Comparison of ENCODE assay signal across 34 mouse cellular contexts in genomic region chrX:37754385-37754784, GRCm38 (mm10). TPM values are rescaled to one million over a fixed set of nuclear protein-coding genes. Genes with fewer than 3 reads are reported as not detected.
DNase-seq lines count a peak whose midpoint lies in the region; ATAC-seq and TF ChIP-seq lines count a peak whose summit lies in the region.
"Had no signal": no experiment of that assay in that cellular context is flagged by ENCODE, and none has a peak within 500 bp of the region (broad histone marks: within the 10 kb centered on the region; RNA-seq: fewer than 3 reads in every experiment).

No protein-coding gene starts in this region.

- no peak for TF ChIP-seq EP300 in lung, postnatal 0 days (IDR thresholded peaks at IDR 0.05)

- H3K9ac ChIP-seq in lung, postnatal 0 days (replicated peaks; ENCODE audit: low read depth): no peak overlapping the region
- H3K9ac ChIP-seq: embryonic facial prominence, embryonic 12.5 days; heart, embryonic 15.5 days; intestine, embryonic 15.5 days; limb, embryonic 15.5 days; liver, embryonic 14.5 days; lung, embryonic 14.5 days; midbrain, embryonic 13.5 days had no signal

- 78% methylated on average over 8 of the region's 8 CpGs for WGBS in lung, postnatal 0 days

- H3K27ac ChIP-seq in lung, postnatal 0 days (ENCODE audit: low read length): no peak overlapping the region
- H3K27ac ChIP-seq: embryonic facial prominence, embryonic 12.5 days; heart, adult 2 months; heart, embryonic 15.5 days; limb, embryonic 15.5 days; liver, embryonic 14.5 days; midbrain, embryonic 13.5 days had no signal

- no peaks in the 10 kb centered on the region for H3K27me3 ChIP-seq in lung, postnatal 0 days (replicated peaks; ENCODE audit: insufficient read depth, low read length)
- H3K27me3 ChIP-seq: embryonic facial prominence, embryonic 12.5 days; heart, embryonic 15.5 days; intestine, embryonic 15.5 days; limb, embryonic 15.5 days; megakaryocyte, embryonic 14.5 days; midbrain, embryonic 13.5 days; Patski had no signal

- H3K9me3 ChIP-seq in lung, postnatal 0 days (ENCODE audit: low read length): no peaks in the 10 kb centered on the region
- H3K9me3 ChIP-seq: embryonic facial prominence, embryonic 12.5 days; heart, embryonic 15.5 days; intestine, embryonic 15.5 days; limb, embryonic 15.5 days; megakaryocyte, embryonic 14.5 days; midbrain, embryonic 13.5 days had no signal

- intact Hi-C loops in heart, postnatal 14 days (cut with DNase I): no loop called here

- H3K4me3 ChIP-seq in lung, postnatal 0 days (ENCODE audit: low read depth, low read length): no peak overlapping the region
- H3K4me3 ChIP-seq: embryonic facial prominence, embryonic 12.5 days; heart, adult 2 months; heart, embryonic 15.5 days; intestine, embryonic 15.5 days; limb, embryonic 15.5 days; megakaryocyte, embryonic 14.5 days; midbrain, embryonic 13.5 days had no signal

- DNase-seq in heart, adult 11 months: peak; percentile 88
- no peak for DNase-seq in heart, postnatal 14 days
- peak; percentile 2 to 14 for DNase-seq in spleen, postnatal 4 days (ENCODE audit: low spot score in 2 of 2)
- DNase-seq in spleen, adult 18-20 months: no peak
- DNase-seq in MN1 (ENCODE audit: low spot score): peak; percentile 62
- no peak for DNase-seq in lung, postnatal 0 days (ENCODE audit: low spot score)
- no peak for DNase-seq in ovary, postnatal 36 days (ENCODE audit: low spot score)
- DNase-seq: adrenal gland, postnatal 10 days; cerebellum, adult 18-20 months; cerebellum, postnatal 14 days; gastrocnemius, postnatal 14 days; heart, adult 2 months; kidney, adult 8-10 months; kidney, postnatal 4 days; layer of hippocampus, adult 9-11 months; lung, embryonic 14.5 days; retina, postnatal 1 day; right cerebral cortex, postnatal 25 days; thymus, adult 2 months had no signal

- no peak for ATAC-seq in lung, postnatal 0 days
- ATAC-seq: activated CD4-positive, CD25-positive, alpha-beta regulatory T cell, adult 4 months; forebrain, embryonic 14.5 days; hindbrain, embryonic 16.5 days; intestine, embryonic 15.5 days; midbrain, embryonic 13.5 days; Patski had no signal

- no peak overlapping the region for H3K4me2 ChIP-seq in lung, postnatal 0 days (replicated peaks; ENCODE audit: low read depth, low read length)
- H3K4me2 ChIP-seq: embryonic facial prominence, embryonic 12.5 days; heart, embryonic 15.5 days; intestine, embryonic 15.5 days; limb, embryonic 15.5 days; lung, embryonic 14.5 days; midbrain, embryonic 13.5 days had no signal

- no peaks in the 10 kb centered on the region for H3K36me3 ChIP-seq in lung, postnatal 0 days (ENCODE audit: insufficient read depth, low read length)
- H3K36me3 ChIP-seq: embryonic facial prominence, embryonic 12.5 days; heart, embryonic 15.5 days; intestine, embryonic 15.5 days; limb, embryonic 15.5 days; midbrain, embryonic 13.5 days had no signal

- no peak for TF ChIP-seq CTCF in lung, postnatal 0 days (IDR thresholded peaks at IDR 0.05)

- H3K4me1 ChIP-seq in lung, postnatal 0 days (ENCODE audit: insufficient read depth, low read depth, low read length): no peaks in the 10 kb centered on the region
- H3K4me1 ChIP-seq: embryonic facial prominence, embryonic 12.5 days; heart, embryonic 15.5 days; intestine, embryonic 15.5 days; limb, embryonic 15.5 days; megakaryocyte, embryonic 14.5 days; midbrain, embryonic 13.5 days had no signal

RNA-seq across cellular contexts. Expression of gene Rhox5, which starts 50.3 kb away (rescaled TPM):
- 1 to 10 TPM; 1.7 to 3.7 TPM for total RNA-seq in heart, postnatal 14 days (2021)
- 1.1 and 1.5 TPM in 2 replicates for polyA plus RNA-seq in lung, postnatal 0 days (2015; fragmentation: Nextera tagmentation; extraction: Ambion mirVana)
- total RNA-seq: adrenal gland, postnatal 10 days; gastrocnemius, postnatal 14 days; hematopoietic stem cell, adult 5-6 weeks; left cerebral cortex, adult 18-20 months; left cerebral cortex, postnatal 25 days had no signal
- polyA plus RNA-seq: activated CD4-positive, CD25-positive, alpha-beta regulatory T cell, adult 4 months; forebrain, embryonic 14.5 days; midbrain, embryonic 13.5 days; spleen, adult 2 months; thymus, adult 2 months had no signal

Comparison
In these comparisons a context has a peak if more than half of its experiments do, and no peak if none do; other contexts are left out.
1. DNase-seq: peak in heart, adult 11 months (single experiment), spleen, postnatal 4 days (2 of 2) and MN1 (single experiment); none in heart, postnatal 14 days (0 of 2), spleen, adult 18-20 months (0 of 2), lung, postnatal 0 days (single experiment) and ovary, postnatal 36 days (single experiment).